Mouse (Mus musculus) left cerebral cortex, adult 18-20 months (tissue): Measurements from ENCODE around the gene Atf5. TPM values are rescaled to one million over a fixed set of nuclear protein-coding genes. Genes with fewer than 3 reads are reported as not detected.

ENCODE experiments used
- DNase-seq, 2 experiments: peaks; one replicate each; pipeline ENCODE4 v3.0.0; 2021 to 2022; ENCODE audit warnings: low spot score in 2 of 2, mixed read lengths in 1 of 2
- microRNA-seq, 2 experiments: library from miRNA; unstranded; fragments of <30 nt; microRNA quantifications; one replicate each; pipeline ENCODE4 v1.2.0; 2021
- total RNA-seq, 2 experiments: library from RNA; stranded (reverse); gene quantifications; 2 replicates each; pipeline ENCODE4 v1.2.3; 2021

Gene Atf5
- total RNA-seq, 2 experiments from 2014 or later: 21.2 to 27.8 TPM

GRCm38 (mm10) chr7:44776849-44777498, 39.5 kb downstream of the Atf5 start:
- no peak for DNase-seq

DNA sequence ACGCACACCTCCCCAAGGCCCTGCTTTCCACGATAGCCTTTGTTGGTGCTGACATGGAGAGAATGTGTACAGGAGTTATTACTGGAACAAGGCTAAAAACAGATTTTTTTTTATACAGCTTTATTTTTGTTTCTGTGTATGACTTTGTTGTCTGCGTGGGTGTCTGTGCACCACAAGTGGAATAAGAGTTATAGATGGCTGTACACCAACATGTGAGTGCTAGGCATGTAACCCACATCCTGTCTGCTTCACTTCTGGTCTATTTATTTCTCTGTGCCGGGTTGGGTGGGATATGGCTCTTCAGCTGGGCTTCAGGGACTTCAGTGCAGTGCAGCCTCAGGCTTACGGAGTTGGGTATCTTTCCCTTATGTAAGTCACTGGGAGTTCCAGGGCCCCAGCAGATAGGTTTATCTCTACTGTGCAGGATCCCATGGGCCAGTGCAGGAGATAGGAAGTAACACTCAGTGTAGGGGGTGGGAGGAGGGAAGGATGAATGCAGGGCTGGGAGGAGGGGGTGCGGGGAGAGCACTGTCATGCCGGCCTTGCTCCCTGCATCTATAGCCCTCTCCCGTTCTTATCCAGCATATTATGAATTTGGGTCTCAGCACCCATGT, 43.8 kb downstream of the Atf5 start:
- no peak for DNase-seq

DNA sequence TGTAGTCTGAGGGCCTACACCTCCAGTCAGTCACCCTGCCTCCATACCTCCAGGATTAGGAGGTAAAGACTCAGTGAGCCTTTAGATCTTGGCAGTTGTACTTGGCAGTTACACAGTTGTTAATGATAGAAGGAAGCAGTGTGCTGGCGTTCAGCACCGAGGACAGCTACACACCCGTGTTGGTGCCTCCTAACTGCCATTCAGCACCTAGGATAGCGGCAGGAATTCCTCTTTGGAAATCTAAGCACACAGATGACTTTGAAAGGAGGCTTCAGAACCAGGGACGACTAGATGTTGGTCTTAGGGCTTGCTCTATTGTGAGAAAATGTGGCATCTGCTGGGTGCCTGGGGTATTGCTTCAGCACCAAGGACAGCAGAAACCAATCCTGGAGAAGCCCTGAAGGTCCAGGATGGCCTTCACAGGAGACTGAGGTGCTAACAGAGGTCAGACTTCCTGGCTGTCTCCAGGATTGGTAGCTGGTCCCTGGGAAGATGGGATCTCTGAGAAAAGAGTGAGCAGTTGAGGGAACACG, 46.3 kb downstream of the Atf5 start:
- DNase-seq: peak in 1 of 2 experiments; percentile 22

DNA sequence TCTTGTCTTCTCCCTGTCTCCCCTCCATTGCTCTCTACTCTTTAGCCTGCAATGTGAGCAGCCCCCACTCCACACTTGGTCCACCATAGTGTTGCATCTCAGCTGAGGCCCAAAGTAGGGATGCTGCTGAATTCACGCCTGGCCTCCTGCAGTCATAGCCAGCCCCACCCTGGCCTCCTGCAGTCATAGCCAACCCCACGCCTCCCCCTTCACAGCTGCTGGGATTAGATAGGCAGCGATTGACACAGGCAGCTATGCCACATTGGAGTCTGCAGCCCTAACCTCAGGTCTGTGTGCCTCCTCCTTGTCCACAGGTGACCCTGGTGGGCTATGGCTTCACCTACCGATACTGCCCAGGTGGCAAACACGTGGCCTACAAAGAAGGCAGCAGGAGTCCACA, 48.3 kb downstream of the Atf5 start:
- DNase-seq: no peak

Small RNAs within 50 kb of the gene (microRNA-seq; reads per million reads assigned to microRNA genes)
- gene Mir707: 0 reads per million in 2 experiments

Other genes starting within 250 kb of the Atf5 start
- under 1 TPM in 1 of 2 experiments, not detected in 1; 0.37 TPM for gene Napsa, start 244.3 kb downstream of the Atf5 start, total RNA-seq
- 100 to 1,000 TPM in 1 of 2 experiments, 10 to 100 TPM in 1; 94.5 to 111 TPM for gene Kcnc3, start 226.0 kb downstream of the Atf5 start, total RNA-seq
- 10 to 100 TPM; 22.4 to 24.4 TPM for gene Myh14, start 145.8 kb downstream of the Atf5 start, total RNA-seq
- gene Izumo2, start 107.9 kb downstream of the Atf5 start, total RNA-seq: not detected
- 10 to 100 TPM; 25.5 to 26.5 TPM for gene Vrk3, start 68.2 kb downstream of the Atf5 start, total RNA-seq
- gene Zfp473, start 65.6 kb downstream of the Atf5 start, total RNA-seq: under 1 TPM; 0.23 to 0.89 TPM
- 10 to 100 TPM; 33.0 to 38.1 TPM for gene Nup62, start 570 bp downstream of the Atf5 start, total RNA-seq
- 1 to 10 TPM; 1.8 to 2.3 TPM for gene Il4i1, start 271 bp downstream of the Atf5 start, total RNA-seq
- gene Akt1s1, start 32.3 kb upstream of the Atf5 start, total RNA-seq: 10 to 100 TPM; 67.9 to 70.1 TPM
- gene Tbc1d17, start 32.4 kb upstream of the Atf5 start, total RNA-seq: 10 to 100 TPM; 70.4 to 89.3 TPM
- 10 to 100 TPM; 27.1 to 27.7 TPM for gene Pnkp, start 40.5 kb upstream of the Atf5 start, total RNA-seq
- 100 to 1,000 TPM; 280 to 295 TPM for gene Ptov1, start 53.1 kb upstream of the Atf5 start, total RNA-seq
- gene Med25, start 76.1 kb upstream of the Atf5 start, total RNA-seq: 10 to 100 TPM; 85.9 to 94.9 TPM
- gene Fuz, start 79.4 kb upstream of the Atf5 start, total RNA-seq: 10 to 100 TPM; 22.2 to 24.2 TPM
- gene Ap2a1, start 112.8 kb upstream of the Atf5 start, total RNA-seq: 100 to 1,000 TPM; 328 to 355 TPM
- 1 to 10 TPM; 1.7 to 3.0 TPM for gene Tsks, start 126.5 kb upstream of the Atf5 start, total RNA-seq
- 10 to 100 TPM; 98.3 to 98.4 TPM for gene Cpt1c, start 158.2 kb upstream of the Atf5 start, total RNA-seq
- gene Prmt1, start 169.9 kb upstream of the Atf5 start, total RNA-seq: 100 to 1,000 TPM; 174 to 178 TPM
- gene Irf3, start 181.0 kb upstream of the Atf5 start, total RNA-seq: 10 to 100 TPM; 35.2 to 41.9 TPM
- 1 to 10 TPM; 2.8 to 3.8 TPM for gene Bcl2l12, start 182.1 kb upstream of the Atf5 start, total RNA-seq
- gene Scaf1, start 199.7 kb upstream of the Atf5 start, total RNA-seq: 100 to 1,000 TPM; 159 to 163 TPM
- gene Rras, start 201.3 kb upstream of the Atf5 start, total RNA-seq: 10 to 100 TPM; 10.0 to 14.5 TPM
- gene Prr12, start 236.2 kb upstream of the Atf5 start, total RNA-seq: 10 to 100 TPM; 63.3 to 67.5 TPM
- gene Nosip, start 245.8 kb upstream of the Atf5 start, total RNA-seq: 10 to 100 TPM; 51.9 to 59.7 TPM
- gene Prrg2, start 246.0 kb upstream of the Atf5 start, total RNA-seq: 1 to 10 TPM; 6.2 to 9.2 TPM